Mouse (Mus musculus) granulocyte monocyte progenitor cell, adult 5-6 weeks (primary cell): ENCODE measurements at regions not wholly inside any gene's neighbourhood (a gene's known extent, or its start where the extent isn't known, plus 50 kb on each side); places are given as distances from the start of the nearest gene placed in this dataset.

Source experiments
- ATAC-seq: replicated peaks from 2 replicates; pipeline ENCODE4 v1.8.0; 2016; ENCODE audit warnings: mild to moderate bottlenecking, moderate TSS enrichment, inconsistent platforms; ENCODE audit not compliant: poor library complexity, severe bottlenecking

DNA sequence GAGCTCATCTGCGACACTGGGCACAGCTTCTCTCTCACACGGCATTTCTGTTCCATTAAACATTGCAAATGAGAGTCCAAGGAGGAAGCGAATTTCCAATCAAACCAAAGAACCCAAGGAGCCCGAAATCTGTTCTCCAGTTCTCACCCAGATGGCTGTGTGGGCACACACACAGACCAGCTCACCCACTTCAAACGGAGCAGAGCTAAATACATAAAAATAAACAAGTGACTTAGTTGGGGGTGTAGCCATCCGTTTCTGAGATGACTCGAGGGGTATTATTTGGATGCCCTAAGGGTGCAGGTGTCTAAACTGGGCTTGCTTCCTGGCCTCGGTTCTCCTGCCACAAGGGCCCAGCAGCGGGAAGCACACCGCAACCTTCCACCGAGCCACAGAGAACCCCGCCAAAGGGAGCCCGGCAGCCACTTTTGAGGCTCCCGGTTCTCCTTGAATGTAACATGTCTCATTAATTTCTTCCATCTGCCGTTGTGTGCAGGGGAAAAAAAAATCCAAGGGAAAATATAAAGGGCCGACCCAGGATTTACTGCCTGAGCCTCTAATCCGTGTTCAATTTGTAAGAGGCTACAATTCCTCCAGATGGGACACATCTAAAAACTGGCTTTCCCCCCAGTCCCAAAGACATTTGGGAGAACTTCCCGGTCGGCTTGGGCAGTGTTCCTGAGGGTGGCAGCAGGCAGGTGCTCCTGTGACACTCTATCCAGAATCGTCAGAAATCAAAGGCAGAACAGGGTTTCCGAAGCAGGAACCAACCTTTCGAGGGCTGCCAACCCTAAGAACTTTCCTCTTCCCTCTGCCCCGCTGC lies 598.6 kb upstream of the Gm10131 start:
- ATAC-seq, result no peak

GRCm38 (mm10) chr8:34709316-34709715 lies 597.8 kb upstream of the Gm10131 start:
- no peak for ATAC-seq

DNA sequence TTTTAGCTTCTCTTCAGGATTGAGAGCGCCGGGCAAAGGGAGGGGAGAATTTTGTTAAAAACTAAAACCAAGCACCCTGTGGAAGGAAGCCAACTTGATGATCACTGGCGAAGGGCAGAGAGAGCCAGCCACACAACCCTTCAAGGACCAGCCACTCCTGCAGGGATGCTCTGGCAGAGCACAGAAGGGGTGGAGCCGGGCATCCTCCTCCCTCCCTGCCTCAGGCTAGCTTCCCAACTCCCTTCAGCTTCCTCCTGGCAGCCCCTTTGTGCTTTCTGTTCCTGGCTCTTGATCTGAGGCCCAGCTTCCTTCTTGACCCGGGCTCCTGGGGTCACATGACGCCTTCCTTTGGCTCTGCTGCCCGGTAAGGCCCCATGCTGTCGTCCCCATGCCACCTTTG lies 591.8 kb upstream of the Gm10131 start:
- ATAC-seq, result no peak

DNA sequence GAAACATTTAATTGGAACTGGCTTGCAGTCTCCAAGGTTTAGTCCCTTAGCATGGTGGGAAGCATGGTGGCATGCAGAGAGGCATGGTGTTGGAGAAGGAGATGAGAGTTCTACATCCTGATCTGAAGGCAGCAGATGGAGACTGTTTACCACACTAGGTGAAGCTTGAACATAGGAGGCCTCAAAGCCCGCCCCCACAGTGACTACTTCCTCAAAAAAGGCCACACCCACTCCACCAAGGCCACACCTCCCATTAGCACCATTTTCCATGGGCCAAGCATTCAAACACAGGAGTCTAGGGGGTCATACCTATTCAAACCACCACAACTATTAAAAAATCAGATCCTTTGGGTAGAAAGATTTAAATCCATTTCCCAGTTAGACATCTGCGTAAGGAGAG lies 591.3 kb upstream of the Gm10131 start:
- 0 out of 2 replicates have a peak, but pooled peaks have one; percentile 22 for ATAC-seq

- ATAC-seq, result no peak
These were observed 587.5 kb upstream of the Gm10131 start for GRCm38 (mm10) chr8:34699015-34699414.

- no peak for ATAC-seq
These were observed 584.8 kb upstream of the Gm10131 start for GRCm38 (mm10) chr8:34696365-34696764.

- ATAC-seq, result peak; percentile 41
These were observed 581.1 kb upstream of the Gm10131 start for GRCm38 (mm10) chr8:34692606-34693005.

DNA sequence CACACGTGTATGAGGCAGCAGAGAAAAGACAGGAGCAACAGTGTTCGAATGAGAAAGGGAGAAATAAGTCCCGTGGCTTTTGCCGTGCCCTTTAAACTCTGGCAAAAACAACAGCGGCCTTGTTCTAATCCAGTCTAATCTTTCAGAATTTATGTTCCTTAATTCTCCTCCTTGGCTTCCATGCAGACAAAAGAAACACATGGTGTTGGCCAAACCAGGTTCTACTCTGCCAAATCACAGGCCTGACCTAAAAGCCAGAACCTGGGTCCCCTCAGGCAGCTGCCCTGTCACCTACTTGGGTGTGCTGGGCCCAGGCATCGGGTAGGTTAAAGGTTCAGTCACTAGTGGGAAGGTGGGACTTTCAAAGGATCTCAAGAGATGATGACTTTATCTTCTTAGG lies 580.2 kb upstream of the Gm10131 start:
- no peak for ATAC-seq

DNA sequence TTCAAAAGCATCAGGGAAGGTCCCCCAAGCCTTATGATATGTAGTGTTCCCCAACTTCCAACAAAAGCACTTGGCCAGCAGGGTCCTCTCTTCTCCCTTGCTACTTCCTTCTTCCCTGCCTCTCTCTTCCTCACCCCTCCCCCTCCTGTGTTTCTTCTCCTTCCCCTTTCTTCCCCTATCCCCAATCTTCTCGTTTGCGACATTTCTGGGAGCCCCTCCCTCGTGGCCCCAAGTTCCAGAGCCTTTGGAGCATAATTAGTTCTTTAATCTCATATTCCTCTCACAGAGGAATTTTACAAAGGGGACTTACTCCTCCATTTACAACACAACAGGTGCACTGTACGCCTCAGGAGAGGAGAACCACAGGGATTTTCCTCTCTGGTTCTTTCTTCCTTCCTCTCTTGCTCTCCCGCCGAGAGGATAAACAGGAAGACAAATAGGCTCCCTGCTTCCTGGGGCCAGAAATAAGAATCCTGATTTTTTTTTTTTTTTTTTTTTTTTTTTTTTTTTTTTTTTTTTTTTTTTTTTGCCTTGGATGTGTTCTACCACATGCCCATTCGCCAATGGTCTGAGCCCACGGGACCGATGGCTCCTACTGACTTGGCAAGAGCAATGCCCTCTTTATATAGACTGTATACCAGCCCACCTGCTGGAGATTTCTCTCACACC lies 578.4 kb upstream of the Gm10131 start:
- peak; percentile 93 for ATAC-seq

GRCm38 (mm10) chr8:34689049-34689824 lies 577.7 kb upstream of the Gm10131 start:
- ATAC-seq, result peak; percentile 33

DNA sequence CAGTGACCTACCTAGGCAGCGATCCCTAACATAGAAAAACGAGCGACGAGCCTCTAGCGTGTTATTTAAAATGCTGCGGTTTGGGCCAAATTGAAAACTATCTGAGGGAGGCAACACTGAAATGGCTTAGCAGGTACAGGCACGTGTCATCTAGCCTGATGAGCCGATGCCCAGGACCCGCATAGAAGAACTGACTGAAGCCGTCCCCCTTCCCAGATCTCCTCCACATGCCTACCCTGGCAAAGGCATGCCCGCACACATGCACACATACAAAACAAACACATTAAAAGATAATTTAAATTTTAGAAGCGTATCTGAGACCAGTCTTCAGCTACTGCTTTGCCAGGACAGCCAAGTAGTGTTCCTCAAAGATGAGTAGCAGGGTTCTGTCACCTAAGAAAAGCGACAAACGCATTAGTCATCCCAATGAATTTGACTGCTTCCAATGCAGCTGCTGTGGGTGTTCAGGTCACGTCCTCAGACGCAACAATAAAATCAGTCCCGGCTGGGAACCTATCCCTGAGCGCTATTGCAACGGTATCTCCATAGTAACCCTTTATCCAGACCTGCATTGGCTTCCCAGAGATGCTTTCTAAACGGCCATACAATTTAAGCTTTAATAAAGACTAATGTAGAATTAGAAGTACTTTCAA lies 577.0 kb upstream of the Gm10131 start:
- no peak for ATAC-seq

DNA sequence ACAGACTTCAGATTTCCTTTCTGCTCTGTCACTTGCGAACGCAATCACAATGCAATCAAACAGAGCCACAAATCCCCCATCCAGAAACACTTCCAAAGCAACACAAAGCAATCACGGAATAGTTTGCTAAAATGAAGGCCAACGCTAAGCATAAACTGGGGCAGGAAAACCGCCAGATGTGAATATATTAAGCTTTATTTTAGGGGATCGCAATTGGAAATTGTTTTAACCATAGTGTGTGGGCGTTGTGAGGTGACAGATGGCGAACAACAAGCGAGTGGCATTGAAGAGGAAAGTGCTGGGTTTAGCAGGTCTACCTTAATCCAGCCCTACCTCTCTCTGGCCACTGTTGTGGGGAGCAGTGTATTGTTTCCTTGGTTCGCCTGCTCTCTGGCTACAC lies 574.8 kb upstream of the Gm10131 start:
- ATAC-seq, result no peak

DNA sequence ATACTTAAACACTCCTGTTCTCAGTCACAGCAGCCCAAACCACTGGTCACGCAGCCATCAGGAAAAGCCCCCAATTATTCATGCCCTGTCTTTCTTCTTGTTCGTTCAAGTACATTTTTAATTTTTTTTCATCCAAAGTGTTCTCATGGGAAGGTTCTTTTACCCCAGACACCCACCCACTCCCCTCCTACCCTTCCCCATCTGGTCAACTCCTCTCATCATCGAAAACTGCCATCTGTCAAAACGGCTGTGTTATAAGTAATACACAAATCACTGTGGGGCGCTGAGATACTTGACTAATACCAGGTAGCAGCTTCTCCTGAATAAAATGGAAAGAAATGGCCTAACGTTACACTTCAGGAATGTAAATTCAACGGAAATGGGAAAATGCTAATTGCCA lies 573.1 kb upstream of the Gm10131 start:
- no peak for ATAC-seq

DNA sequence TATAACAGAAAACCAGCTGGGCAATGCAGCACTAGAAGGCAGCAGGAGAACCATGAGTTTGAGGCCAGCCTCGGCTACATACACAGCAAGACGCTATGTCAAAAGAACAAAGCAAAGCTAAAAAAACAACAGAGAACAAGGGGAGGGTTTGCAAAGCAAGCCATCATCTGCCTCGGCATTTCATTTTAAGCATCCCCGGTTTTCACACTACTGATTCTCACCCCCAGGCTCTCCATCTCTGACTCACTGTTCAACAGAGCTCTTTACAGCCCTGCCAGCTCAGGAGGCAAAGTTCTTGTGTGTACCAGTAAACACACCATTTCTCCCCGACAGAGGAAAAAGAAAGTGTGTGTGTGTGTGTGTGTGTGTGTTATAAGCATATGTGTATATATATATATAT lies 571.6 kb upstream of the Gm10131 start:
- ATAC-seq, result no peak

DNA sequence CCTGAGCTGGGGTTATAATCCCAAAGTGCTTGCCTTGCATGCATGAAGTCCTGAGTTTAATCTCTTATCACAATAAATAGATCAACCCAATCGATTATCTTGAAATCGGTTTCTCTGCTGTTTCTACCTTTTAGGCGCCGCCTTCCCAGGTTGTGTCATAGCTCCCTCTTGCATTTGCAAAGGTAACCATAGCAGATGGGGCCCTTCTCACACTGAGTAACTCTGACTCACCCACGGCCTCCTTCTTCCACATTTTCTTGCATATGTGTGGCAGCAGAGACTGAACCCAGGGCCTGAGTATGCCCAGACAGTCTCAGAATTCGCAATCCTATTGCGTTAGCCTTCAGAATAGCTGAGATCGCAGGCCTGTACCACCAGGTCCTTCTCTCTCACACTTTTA lies 570.7 kb upstream of the Gm10131 start:
- ATAC-seq, result no peak

- ATAC-seq, result no peak
These were observed 568.2 kb upstream of the Gm10131 start for GRCm38 (mm10) chr8:34679565-34680291.

DNA sequence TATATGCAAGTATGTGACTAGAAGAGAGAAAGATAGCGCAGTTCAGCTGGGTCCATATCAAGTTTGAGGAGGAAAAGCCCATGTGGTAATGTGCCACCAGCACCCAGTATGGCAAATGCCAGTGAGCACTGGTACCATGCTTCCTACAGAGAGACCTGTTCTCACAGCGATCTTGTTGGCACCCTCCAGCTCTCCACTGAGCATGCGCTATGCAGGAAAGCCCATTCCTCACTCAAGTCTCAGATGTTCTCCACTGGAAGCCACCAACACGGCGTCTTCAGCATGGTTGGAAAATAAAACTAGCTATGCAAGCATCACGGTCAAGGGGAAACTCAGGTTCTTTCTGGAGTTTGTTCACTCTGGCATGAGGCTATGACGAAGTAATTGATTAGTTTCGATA lies 567.3 kb upstream of the Gm10131 start:
- ATAC-seq, result no peak

DNA sequence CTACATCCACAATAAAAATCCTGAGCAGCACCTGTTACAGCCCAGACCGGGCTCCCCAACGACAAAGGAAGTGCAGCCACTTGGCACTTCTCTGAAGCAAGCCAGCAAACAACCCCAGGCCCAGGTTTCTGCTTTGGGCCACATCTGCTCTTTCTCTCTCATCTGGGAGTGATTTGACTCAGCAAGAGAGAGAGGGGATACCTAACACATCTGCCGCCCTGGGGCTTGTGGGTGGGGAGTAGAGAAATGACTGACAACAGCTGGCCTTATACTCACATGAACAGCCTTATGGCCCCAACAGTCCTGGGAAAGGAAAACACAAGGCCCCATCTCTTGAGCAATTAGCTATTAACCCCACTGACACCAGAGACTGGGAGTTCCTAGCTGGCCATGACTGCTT lies 560.2 kb upstream of the Gm10131 start:
- ATAC-seq, result peak; percentile 35

GRCm38 (mm10) chr8:34670930-34671715 lies 559.6 kb upstream of the Gm10131 start:
- ATAC-seq, result peak; percentile 56
